In the genomic region with DNA sequence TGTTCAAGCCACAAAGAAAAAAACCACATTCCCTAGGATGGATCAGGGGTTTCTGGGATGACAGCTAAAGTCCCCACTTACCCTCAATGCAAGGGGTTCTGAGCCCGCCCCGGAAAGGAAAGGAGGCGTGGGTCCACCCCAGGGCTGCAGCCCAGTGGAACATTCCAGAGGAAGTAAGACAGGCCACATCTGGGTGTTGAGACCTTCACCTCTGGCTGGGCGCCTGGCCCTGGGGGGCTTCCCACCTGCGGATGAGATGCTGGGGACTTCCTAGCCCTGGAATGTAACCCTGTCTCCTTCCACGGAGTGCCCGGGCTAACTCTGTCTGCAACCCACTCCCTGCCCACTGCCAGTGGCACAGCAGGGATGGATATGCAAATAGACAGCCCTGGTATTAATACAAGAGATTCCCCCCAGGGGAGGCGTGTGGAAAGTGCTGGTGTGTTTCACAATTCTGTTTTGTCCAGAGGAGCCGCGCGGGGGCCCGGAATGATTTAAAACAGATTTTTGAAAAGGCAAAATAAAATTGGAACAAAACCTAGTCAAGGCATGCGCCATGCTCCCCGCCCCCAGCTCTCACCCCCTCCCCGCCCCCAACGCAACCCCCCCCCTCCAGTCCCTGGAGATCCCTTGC, we compare ENCODE assay signal across 9 mouse cellular contexts. TPM values are rescaled to one million over a fixed set of nuclear protein-coding genes. Genes with fewer than 3 reads are reported as not detected.
DNase-seq lines count a peak whose midpoint lies in the region; ATAC-seq and TF ChIP-seq lines count a peak whose summit lies in the region.
"Had no signal": no experiment of that assay in that cellular context is flagged by ENCODE, and none has a peak within 500 bp of the region (broad histone marks: within the 10 kb centered on the region; RNA-seq: fewer than 3 reads in every experiment).

No protein-coding gene starts in this region.

- no peaks in the 10 kb centered on the region for H3K9me3 ChIP-seq in lung, embryonic 14.5 days (ENCODE audit: low read depth, low read length)
- H3K9me3 ChIP-seq in forebrain, embryonic 13.5 days (replicated peaks) = no peaks in the 10 kb centered on the region
- no peaks in the 10 kb centered on the region for H3K9me3 ChIP-seq in neural tube, embryonic 15.5 days (replicated peaks)

- TF ChIP-seq CTCF in lung, embryonic 14.5 days (IDR thresholded peaks at IDR 0.05; ENCODE audit: low read depth) = no peak

- WGBS in lung, embryonic 14.5 days = 13% methylated on average over 16 of the region's 16 CpGs
- WGBS in forebrain, embryonic 13.5 days = 12% methylated on average over 14 of the region's 16 CpGs
- 15% methylated on average over 16 of the region's 16 CpGs for WGBS in neural tube, embryonic 15.5 days

- no peaks in the 10 kb centered on the region for H3K36me3 ChIP-seq in lung, embryonic 14.5 days (ENCODE audit: insufficient read depth)
- H3K36me3 ChIP-seq in forebrain, embryonic 13.5 days (ENCODE audit: poor library complexity, severe bottlenecking) = no peaks in the 10 kb centered on the region
- no peaks in the 10 kb centered on the region for H3K36me3 ChIP-seq in neural tube, embryonic 15.5 days

- no peak overlapping the region for H3K27ac ChIP-seq in lung, embryonic 14.5 days (ENCODE audit: low read depth)
- no peak overlapping the region for H3K27ac ChIP-seq in forebrain, embryonic 13.5 days
- H3K27ac ChIP-seq in neural tube, embryonic 15.5 days (replicated peaks) = no peak overlapping the region

- no peak for ATAC-seq in lung, embryonic 14.5 days (ENCODE audit: insufficient read depth)
- ATAC-seq in forebrain, embryonic 13.5 days = no peak
- ATAC-seq in neural tube, embryonic 15.5 days (ENCODE audit: low FRiP score) = no peak
- no peak for ATAC-seq in megakaryocyte progenitor cell, adult 5-6 weeks (replicated peaks; ENCODE audit: poor library complexity)

- no peak for DNase-seq in lung, embryonic 14.5 days
- no peak for DNase-seq in lung, adult 18-20 months
- DNase-seq in kidney, postnatal 25 days = peak; percentile 37 to 59
- no peak for DNase-seq in urinary bladder, postnatal 10 days (ENCODE audit: low spot score)
- no peak for DNase-seq in left cerebral cortex, adult 18-20 months (ENCODE audit: low spot score in 2 of 2)

- H3K4me2 ChIP-seq in lung, embryonic 14.5 days = peak overlapping the region; percentile 96
- peak overlapping the region; percentile 77; the same call in 1 of the 2 replicates for H3K4me2 ChIP-seq in forebrain, embryonic 13.5 days
- peak overlapping the region; percentile 72 for H3K4me2 ChIP-seq in neural tube, embryonic 15.5 days

- peaks cover 7% of the 10 kb centered on the region; the same call in 1 of the 2 replicates for H3K27me3 ChIP-seq in lung, embryonic 14.5 days (ENCODE audit: insufficient read depth, low read length)
- H3K27me3 ChIP-seq in forebrain, embryonic 13.5 days = peaks cover 46% of the 10 kb centered on the region
- peaks cover 37% of the 10 kb centered on the region for H3K27me3 ChIP-seq in neural tube, embryonic 15.5 days (replicated peaks)

- peak overlapping the region; percentile 53 for H3K4me3 ChIP-seq in lung, embryonic 14.5 days (ENCODE audit: low read depth, low read length)
- H3K4me3 ChIP-seq in forebrain, embryonic 13.5 days = no peak overlapping the region
- H3K4me3 ChIP-seq in neural tube, embryonic 15.5 days (replicated peaks) = no peak overlapping the region; the same call in 1 of the 2 replicates
- H3K4me3 ChIP-seq: myocyte had no signal

- peak overlapping the region; percentile 13; the same call in 1 of the 2 replicates for H3K9ac ChIP-seq in lung, embryonic 14.5 days
- H3K9ac ChIP-seq in forebrain, embryonic 13.5 days = no peak overlapping the region
- H3K9ac ChIP-seq in neural tube, embryonic 15.5 days (replicated peaks) = no peak overlapping the region

- H3K4me1 ChIP-seq in lung, embryonic 14.5 days (ENCODE audit: insufficient read depth) = peaks cover 16% of the 10 kb centered on the region
- peaks cover 25% of the 10 kb centered on the region for H3K4me1 ChIP-seq in forebrain, embryonic 13.5 days
- H3K4me1 ChIP-seq in neural tube, embryonic 15.5 days = peaks cover 21% of the 10 kb centered on the region

RNA-seq across cellular contexts. Expression of gene Pard6b, which starts 31.7 kb away (rescaled TPM):
- polyA plus RNA-seq in lung, embryonic 14.5 days (2014; fragmentation: Nextera tagmentation; extraction: Ambion mirVana) = 14.0 and 14.1 TPM in 2 replicates
- polyA plus RNA-seq in forebrain, embryonic 13.5 days (2015; fragmentation: Nextera tagmentation; extraction: Ambion mirVana) = 7.6 and 7.7 TPM in 2 replicates
- polyA plus RNA-seq in neural tube, embryonic 15.5 days (2015; fragmentation: Nextera tagmentation; extraction: Ambion mirVana) = 6.6 and 6.8 TPM in 2 replicates
- total RNA-seq in megakaryocyte progenitor cell, adult 5-6 weeks (2015) = 0.07 and 0.42 TPM in 2 replicates
- 0.25 and 0.78 TPM in 2 replicates for total RNA-seq in megakaryocyte progenitor cell, adult 5-6 weeks (2017)
- 1 to 10 TPM; 5.5 to 5.7 TPM for total RNA-seq in left cerebral cortex, adult 18-20 months (2021)

RNA-seq across cellular contexts. Expression of gene Ripor3, which starts 38.7 kb away (rescaled TPM):
- 2.0 and 2.2 TPM in 2 replicates for polyA plus RNA-seq in lung, embryonic 14.5 days (2014; fragmentation: Nextera tagmentation; extraction: Ambion mirVana)
- polyA plus RNA-seq in forebrain, embryonic 13.5 days (2015; fragmentation: Nextera tagmentation; extraction: Ambion mirVana) = 0.19 TPM in 2 replicates
- 0.47 and 0.66 TPM in 2 replicates for polyA plus RNA-seq in neural tube, embryonic 15.5 days (2015; fragmentation: Nextera tagmentation; extraction: Ambion mirVana)
- not detected in 2 replicates for total RNA-seq in megakaryocyte progenitor cell, adult 5-6 weeks (2015)
- total RNA-seq in megakaryocyte progenitor cell, adult 5-6 weeks (2017) = not detected in 2 replicates
- under 1 TPM; 0.33 to 0.59 TPM for total RNA-seq in left cerebral cortex, adult 18-20 months (2021)

Comparison
In these comparisons a context has a peak if more than half of its experiments do, and no peak if none do; other contexts are left out.
1. DNase-seq: peak in kidney, postnatal 25 days (2 of 2); none in lung, embryonic 14.5 days (single experiment), lung, adult 18-20 months (0 of 2), urinary bladder, postnatal 10 days (single experiment) and left cerebral cortex, adult 18-20 months (0 of 2).
2. Peak in every context shown above with its lines, with median percentiles within 50 percentile points of each other: H3K4me2 ChIP-seq.